Comparison of ENCODE assay signal across 15 mouse cellular contexts in the genomic region with DNA sequence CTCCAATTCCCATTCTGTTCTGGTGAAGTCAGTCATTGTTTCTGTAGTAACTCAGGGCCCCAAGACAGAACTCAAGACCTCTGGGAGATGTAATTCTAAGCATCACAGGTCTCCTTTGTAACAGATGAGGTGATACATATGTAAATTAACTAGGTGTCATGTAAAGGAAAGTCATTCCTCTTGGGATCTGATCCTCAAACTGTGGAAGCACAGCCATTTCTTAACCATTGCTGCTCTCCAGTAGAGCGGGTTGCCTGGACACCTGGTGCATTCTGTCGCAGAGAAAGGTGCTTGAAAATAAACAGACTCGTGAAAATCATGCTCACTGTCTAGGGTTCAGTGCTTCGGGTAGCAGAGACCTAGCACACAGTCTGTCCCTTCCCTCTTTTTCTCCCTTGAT. TPM values are rescaled to one million over a fixed set of nuclear protein-coding genes. Genes with fewer than 3 reads are reported as not detected.
DNase-seq lines count a peak whose midpoint lies in the region; ATAC-seq and TF ChIP-seq lines count a peak whose summit lies in the region.
"Had no signal": no experiment of that assay in that cellular context is flagged by ENCODE, and none has a peak within 500 bp of the region (broad histone marks: within the 10 kb centered on the region; RNA-seq: fewer than 3 reads in every experiment).

No protein-coding gene starts in this region.

- H3K4me1 ChIP-seq in heart, embryonic 12.5 days (replicated peaks): peaks cover 13% of the 10 kb centered on the region; the same call in 1 of the 2 replicates
- H3K4me1 ChIP-seq in neural tube, embryonic 11.5 days (ENCODE audit: control insufficient read depth, insufficient read depth, low read length): peaks cover 6% of the 10 kb centered on the region; the same call in 1 of the 2 replicates
- peaks cover 11% of the 10 kb centered on the region; the same call in 1 of the 2 replicates for H3K4me1 ChIP-seq in limb, embryonic 14.5 days (ENCODE audit: control insufficient read depth, insufficient read depth, low read length)

- no peak for TF ChIP-seq POLR2A in limb, embryonic 14.5 days (IDR thresholded peaks at IDR 0.05; ENCODE audit: borderline replicate concordance, extremely low read depth, insufficient read depth, insufficient read length)

- peaks cover 22% of the 10 kb centered on the region; the same call in 1 of the 2 replicates for H3K27me3 ChIP-seq in heart, embryonic 12.5 days (replicated peaks)
- H3K27me3 ChIP-seq in neural tube, embryonic 11.5 days (ENCODE audit: control insufficient read depth, insufficient read depth, low read length): no peaks in the 10 kb centered on the region
- 0 out of 2 replicates have a peak, but pooled peaks cover 7% of the 10 kb centered on the region for H3K27me3 ChIP-seq in limb, embryonic 14.5 days (ENCODE audit: control insufficient read depth, insufficient read depth, low read length)

- WGBS in heart, embryonic 12.5 days: 16% methylated on average over 4 of the region's 4 CpGs
- 12% methylated on average over 4 of the region's 4 CpGs for WGBS in neural tube, embryonic 11.5 days
- WGBS in limb, embryonic 14.5 days: 20% methylated on average over 4 of the region's 4 CpGs

- H3K36me3 ChIP-seq in heart, embryonic 12.5 days: no peaks in the 10 kb centered on the region
- no peaks in the 10 kb centered on the region for H3K36me3 ChIP-seq in neural tube, embryonic 11.5 days (ENCODE audit: control insufficient read depth, insufficient read depth, low read length)
- no peaks in the 10 kb centered on the region for H3K36me3 ChIP-seq in limb, embryonic 14.5 days (ENCODE audit: control insufficient read depth, insufficient read depth, low read length)

- no peak overlapping the region for H3K9ac ChIP-seq in heart, embryonic 12.5 days
- no peak overlapping the region for H3K9ac ChIP-seq in neural tube, embryonic 11.5 days (ENCODE audit: low read length)
- H3K9ac ChIP-seq in limb, embryonic 14.5 days (ENCODE audit: low read depth, low read length, severe bottlenecking): no peak overlapping the region
- H3K9ac ChIP-seq: liver, postnatal 0 days had no signal

- peak overlapping the region; percentile 84 for H3K4me2 ChIP-seq in heart, embryonic 12.5 days
- H3K4me2 ChIP-seq in neural tube, embryonic 11.5 days (ENCODE audit: low read depth): peak overlapping the region; percentile 77; the same call in 1 of the 2 replicates
- H3K4me2 ChIP-seq in limb, embryonic 14.5 days (replicated peaks; ENCODE audit: low read depth, low read length, severe bottlenecking): 0 out of 2 replicates have a peak overlapping the region, but pooled peaks have one; percentile 77

- H3K9me3 ChIP-seq in heart, embryonic 12.5 days (replicated peaks): no peaks in the 10 kb centered on the region
- H3K9me3 ChIP-seq in neural tube, embryonic 11.5 days (ENCODE audit: control insufficient read depth, low read length): no peaks in the 10 kb centered on the region
- H3K9me3 ChIP-seq in limb, embryonic 14.5 days (ENCODE audit: control insufficient read depth, low read length): no peaks in the 10 kb centered on the region

- H3K27ac ChIP-seq in heart, embryonic 12.5 days (ENCODE audit: poor library complexity, severe bottlenecking): no peak overlapping the region
- no peak overlapping the region for H3K27ac ChIP-seq in neural tube, embryonic 11.5 days (ENCODE audit: low read depth, low read length)
- H3K27ac ChIP-seq in limb, embryonic 14.5 days (replicated peaks; ENCODE audit: low read depth, low read length): no peak overlapping the region

- no peak for ATAC-seq in heart, embryonic 12.5 days (ENCODE audit: insufficient number of reproducible peaks, low FRiP score)
- no peak for ATAC-seq in neural tube, embryonic 11.5 days (ENCODE audit: insufficient read depth, low FRiP score, low TSS enrichment)
- no peak for ATAC-seq in limb, embryonic 14.5 days (ENCODE audit: low FRiP score, low read depth)
- no peak for ATAC-seq in inflammation-experienced regulatory T-cells, adult 6 months
- ATAC-seq: intestine, postnatal 0 days; liver, postnatal 0 days had no signal

- no peak for DNase-seq in heart, postnatal 4 days
- no peak for DNase-seq in neural tube, embryonic 11.5 days (ENCODE audit: low spot score)
- no peak for DNase-seq in neural tube, embryonic 10.5 days (ENCODE audit: extremely low spot score, low spot score)
- no peak for DNase-seq in limb, embryonic 14.5 days (ENCODE audit: low spot score)
- no peak for DNase-seq in embryo, embryonic 11 days
- no peak for DNase-seq in frontal cortex, postnatal 10 days (ENCODE audit: low spot score in 2 of 2)
- DNase-seq: B cell, adult 2 months; cerebellum, adult 9-10 months; gastrocnemius, postnatal 25 days; layer of hippocampus, postnatal 36 days; liver, postnatal 0 days; thymus, postnatal 36 days had no signal

- peak overlapping the region; percentile 47; the same call in 1 of the 2 replicates for H3K4me3 ChIP-seq in heart, embryonic 12.5 days
- no peak overlapping the region for H3K4me3 ChIP-seq in neural tube, embryonic 11.5 days (ENCODE audit: low read depth, low read length)
- peak overlapping the region; percentile 33; the same call in 1 of the 2 replicates for H3K4me3 ChIP-seq in limb, embryonic 14.5 days (replicated peaks; ENCODE audit: low read length)

RNA-seq across cellular contexts. Expression of a gene that starts 1.5 kb away (rescaled TPM):
- 5.4 TPM in 2 replicates for polyA plus RNA-seq in heart, embryonic 12.5 days (2016; fragmentation: Nextera tagmentation; extraction: Ambion mirVana)
- total RNA-seq in heart, postnatal 4 days (2021): 1 to 10 TPM; 6.3 to 7.7 TPM
- polyA plus RNA-seq in neural tube, embryonic 11.5 days (2014; fragmentation: Nextera tagmentation; extraction: Ambion mirVana): 11.9 and 12.6 TPM in 2 replicates
- polyA plus RNA-seq in limb, embryonic 14.5 days (2012; rRNA removed): 11.8 and 12.9 TPM in 2 replicates
- 14.9 and 16.8 TPM in 2 replicates for polyA plus RNA-seq in limb, embryonic 14.5 days (2014; fragmentation: Nextera tagmentation; extraction: Ambion mirVana)
- not detected for polyA plus RNA-seq in inflammation-experienced regulatory T-cells, adult 6 months (2017; shearing (Covaris generic))

RNA-seq across cellular contexts. Expression of a gene that starts 30.3 kb away (rescaled TPM):
- 2.2 and 3.8 TPM in 2 replicates for polyA plus RNA-seq in heart, embryonic 12.5 days (2016; fragmentation: Nextera tagmentation; extraction: Ambion mirVana)
- 1 to 10 TPM; 6.9 to 7.9 TPM for total RNA-seq in heart, postnatal 4 days (2021)
- polyA plus RNA-seq in neural tube, embryonic 11.5 days (2014; fragmentation: Nextera tagmentation; extraction: Ambion mirVana): 0.58 and 1.8 TPM in 2 replicates
- polyA plus RNA-seq in limb, embryonic 14.5 days (2012; rRNA removed): 0.81 and 1.4 TPM in 2 replicates
- 1.5 and 2.5 TPM in 2 replicates for polyA plus RNA-seq in limb, embryonic 14.5 days (2014; fragmentation: Nextera tagmentation; extraction: Ambion mirVana)
- polyA plus RNA-seq in inflammation-experienced regulatory T-cells, adult 6 months (2017; shearing (Covaris generic)): 1 to 10 TPM in 1 of 3 experiments, under 1 TPM in 2; 0.17 to 1.1 (median 0.39) TPM

RNA-seq across cellular contexts. Expression of a gene that starts 47.6 kb away (rescaled TPM):
- 0.56 and 0.85 TPM in 2 replicates for polyA plus RNA-seq in heart, embryonic 12.5 days (2016; fragmentation: Nextera tagmentation; extraction: Ambion mirVana)
- 1 to 10 TPM; 1.1 to 1.4 TPM for total RNA-seq in heart, postnatal 4 days (2021)
- 0.38 and 0.77 TPM in 2 replicates for polyA plus RNA-seq in neural tube, embryonic 11.5 days (2014; fragmentation: Nextera tagmentation; extraction: Ambion mirVana)
- polyA plus RNA-seq in limb, embryonic 14.5 days (2012; rRNA removed): 1.1 and 1.4 TPM in 2 replicates
- polyA plus RNA-seq in limb, embryonic 14.5 days (2014; fragmentation: Nextera tagmentation; extraction: Ambion mirVana): 0.98 and 2.2 TPM in 2 replicates
- 10 to 100 TPM; 14.4 to 16.6 (median 15.7) TPM for polyA plus RNA-seq in inflammation-experienced regulatory T-cells, adult 6 months (2017; shearing (Covaris generic))
